Mouse (Mus musculus): ENCODE measurements at regions not wholly inside any gene's neighbourhood (a gene's known extent, or its start where the extent isn't known, plus 50 kb on each side); places are given as distances from the start of the nearest gene placed in this dataset.
"Not testable (repeated sequence)": the region's sequence is repeated elsewhere in the genome, so short reads cannot be mapped to it uniquely, and the experiment has no call there.

- no peak overlapping the region for H3K4me3 ChIP-seq (ENCODE audit: low read depth, low read length)
- no peak overlapping the region for H3K27ac ChIP-seq (ENCODE audit: low read depth, low read length)
- H3K27me3 ChIP-seq (ENCODE audit: insufficient read depth, low read length), result no peaks in the 10 kb centered on the region
- TF ChIP-seq CTCF (IDR thresholded peaks at IDR 0.05), result no peak
- no peak overlapping the region for H3K4me2 ChIP-seq (ENCODE audit: low read depth, low read length, poor library complexity, severe bottlenecking)
- no peaks in the 10 kb centered on the region for H3K36me3 ChIP-seq (ENCODE audit: insufficient read depth, low read length)
- no peaks in the 10 kb centered on the region for H3K4me1 ChIP-seq (ENCODE audit: insufficient read depth, low read length)
- H3K9ac ChIP-seq (replicated peaks; ENCODE audit: low read length, poor library complexity, severe bottlenecking), result no peak overlapping the region
- DNase-seq (ENCODE audit: low spot score), result no peak
- no peaks in the 10 kb centered on the region for H3K9me3 ChIP-seq (ENCODE audit: low read length)
- no peak for ATAC-seq (ENCODE audit: low FRiP score)
These were observed 1862.9 kb upstream of the G6pd2 start for GRCm38 (mm10) chr5:59945761-59946160.

- ATAC-seq (ENCODE audit: low FRiP score) (no peak), DNase-seq (ENCODE audit: low spot score) (no peak)
- 95% methylated on average over 4 of the region's 4 CpGs for WGBS
- TF ChIP-seq CTCF (IDR thresholded peaks at IDR 0.05), result no peak
- H3K4me3 ChIP-seq (ENCODE audit: low read depth, low read length), result no peak overlapping the region
- H3K4me2 ChIP-seq (ENCODE audit: low read depth, low read length, poor library complexity, severe bottlenecking), result no peak overlapping the region
- no peaks in the 10 kb centered on the region for H3K4me1 ChIP-seq (ENCODE audit: insufficient read depth, low read length)
- no peak overlapping the region for H3K9ac ChIP-seq (replicated peaks; ENCODE audit: low read length, poor library complexity, severe bottlenecking)
- no peaks in the 10 kb centered on the region for H3K36me3 ChIP-seq (ENCODE audit: insufficient read depth, low read length)
- H3K9me3 ChIP-seq (ENCODE audit: low read length), result no peaks in the 10 kb centered on the region
- no peaks in the 10 kb centered on the region for H3K27me3 ChIP-seq (ENCODE audit: insufficient read depth, low read length)
- H3K27ac ChIP-seq (ENCODE audit: low read depth, low read length), result no peak overlapping the region
These were observed 1860.6 kb upstream of the G6pd2 start for GRCm38 (mm10) chr5:59947831-59948568.

GRCm38 (mm10) chr5:59956240-59956639, 1852.4 kb upstream of the G6pd2 start:
- H3K9me3 ChIP-seq (ENCODE audit: low read length); H3K4me2 ChIP-seq (ENCODE audit: low read depth, low read length, poor library complexity, severe bottlenecking); H3K27me3 ChIP-seq (ENCODE audit: insufficient read depth, low read length); H3K9ac ChIP-seq (replicated peaks; ENCODE audit: low read length, poor library complexity, severe bottlenecking); H3K4me3 ChIP-seq (ENCODE audit: low read depth, low read length); H3K36me3 ChIP-seq (ENCODE audit: insufficient read depth, low read length); H3K4me1 ChIP-seq (ENCODE audit: insufficient read depth, low read length); DNase-seq (ENCODE audit: low spot score); ATAC-seq (ENCODE audit: low FRiP score); H3K27ac ChIP-seq (ENCODE audit: low read depth, low read length): not testable (repeated sequence)
- WGBS, result 89% methylated on average over 4 of the region's 7 CpGs

- Histone ChIP-seq H3K9me3 (ENCODE audit: low read length) (no peaks in the 10 kb centered on the region), H3K4me3 (ENCODE audit: low read depth, low read length) (no peak overlapping the region), H3K4me1 (ENCODE audit: insufficient read depth, low read length) (no peaks in the 10 kb centered on the region), H3K9ac (replicated peaks; ENCODE audit: low read length, poor library complexity, severe bottlenecking) (no peak overlapping the region), H3K27ac (ENCODE audit: low read depth, low read length) (no peak overlapping the region), H3K4me2 (ENCODE audit: low read depth, low read length, poor library complexity, severe bottlenecking) (no peak overlapping the region), H3K36me3 (ENCODE audit: insufficient read depth, low read length) (no peaks in the 10 kb centered on the region), H3K27me3 (ENCODE audit: insufficient read depth, low read length) (no peaks in the 10 kb centered on the region)
- peak; percentile 72 for TF ChIP-seq CTCF (IDR thresholded peaks at IDR 0.05)
- 68% methylated on average over 3 of the region's 3 CpGs for WGBS
- DNase-seq (ENCODE audit: low spot score) (peak; percentile 60), ATAC-seq (ENCODE audit: low FRiP score) (no peak)
These were observed 1811.9 kb upstream of the G6pd2 start for GRCm38 (mm10) chr5:59996698-59997097.

- not testable (repeated sequence) for H3K4me1 ChIP-seq (ENCODE audit: insufficient read depth, low read length)
These were observed 1765.9 kb upstream of the G6pd2 start for GRCm38 (mm10) chr5:60042603-60043175.

GRCm38 (mm10) chr5:60049053-60049452, 1759.6 kb upstream of the G6pd2 start:
- H3K9me3 ChIP-seq (ENCODE audit: low read length), result no peaks in the 10 kb centered on the region
- H3K9ac ChIP-seq (replicated peaks; ENCODE audit: low read length, poor library complexity, severe bottlenecking), result no peak overlapping the region
- no peak overlapping the region for H3K27ac ChIP-seq (ENCODE audit: low read depth, low read length)
- no peaks in the 10 kb centered on the region for H3K36me3 ChIP-seq (ENCODE audit: insufficient read depth, low read length)
- WGBS, result 68% methylated on average over 3 of the region's 3 CpGs
- ATAC-seq (ENCODE audit: low FRiP score) (no peak), DNase-seq (ENCODE audit: low spot score) (no peak)
- no peak for TF ChIP-seq CTCF (IDR thresholded peaks at IDR 0.05)
- H3K4me2 ChIP-seq (ENCODE audit: low read depth, low read length, poor library complexity, severe bottlenecking), result no peak overlapping the region
- no peaks in the 10 kb centered on the region for H3K27me3 ChIP-seq (ENCODE audit: insufficient read depth, low read length)
- H3K4me3 ChIP-seq (ENCODE audit: low read depth, low read length), result no peak overlapping the region
- no peaks in the 10 kb centered on the region for H3K4me1 ChIP-seq (ENCODE audit: insufficient read depth, low read length)

More at GRCm38 (mm10) chr5:60042603-60043175, 1765.9 kb upstream of the G6pd2 start:
- H3K4me2 ChIP-seq (ENCODE audit: low read depth, low read length, poor library complexity, severe bottlenecking); H3K27me3 ChIP-seq (ENCODE audit: insufficient read depth, low read length); H3K9ac ChIP-seq (replicated peaks; ENCODE audit: low read length, poor library complexity, severe bottlenecking); H3K36me3 ChIP-seq (ENCODE audit: insufficient read depth, low read length); H3K27ac ChIP-seq (ENCODE audit: low read depth, low read length); H3K4me3 ChIP-seq (ENCODE audit: low read depth, low read length); DNase-seq (ENCODE audit: low spot score); H3K9me3 ChIP-seq (ENCODE audit: low read length): not testable (repeated sequence)
- ATAC-seq (ENCODE audit: low FRiP score), result peak; percentile 100
- 94% methylated on average over 6 of the region's 7 CpGs for WGBS

All from midbrain, postnatal 0 days (tissue).